Mouse (Mus musculus) fat pad, adult 2 months (tissue): ENCODE measurements around the gene Cdcp1.

ENCODE experiments used
- DNase-seq: peaks from one replicate; pipeline ENCODE4 v3.0.0-alpha.2; 2011; ENCODE audit warnings: low read depth, low spot score; ENCODE audit errors: extremely low read depth

The Cdcp1 gene

GRCm38 (mm10) chr9:123213371-123213770, 2.5 kb downstream of the Cdcp1 start:
- DNase-seq = no peak

GRCm38 (mm10) chr9:123207895-123208294, 7.9 kb downstream of the Cdcp1 start:
- DNase-seq = no peak

- DNase-seq = no peak
Measured at GRCm38 (mm10) chr9:123206948-123207347, 8.9 kb downstream of the Cdcp1 start.

DNA sequence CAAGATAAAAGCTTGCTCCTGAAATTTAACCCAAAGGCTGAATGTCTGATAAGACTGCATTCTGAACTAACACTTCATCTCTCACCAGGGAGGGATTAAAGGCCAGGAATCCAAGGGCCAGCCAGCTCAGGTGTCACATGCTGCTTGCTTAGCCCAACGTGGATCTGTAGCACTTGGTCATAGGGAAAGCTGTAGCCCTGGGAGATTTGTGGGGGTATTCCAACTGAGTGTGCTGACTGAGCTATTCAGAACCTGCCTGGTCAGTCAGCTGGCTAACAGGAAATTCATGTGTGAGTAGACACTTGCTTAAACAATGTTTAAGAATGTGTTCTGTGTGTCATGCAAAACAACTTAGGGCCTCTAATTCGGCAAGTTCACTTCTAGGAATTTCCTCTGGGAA, 9.3 kb downstream of the Cdcp1 start:
- no peak for DNase-seq

GRCm38 (mm10) chr9:123200116-123200515, 15.7 kb downstream of the Cdcp1 start:
- no peak for DNase-seq

DNA sequence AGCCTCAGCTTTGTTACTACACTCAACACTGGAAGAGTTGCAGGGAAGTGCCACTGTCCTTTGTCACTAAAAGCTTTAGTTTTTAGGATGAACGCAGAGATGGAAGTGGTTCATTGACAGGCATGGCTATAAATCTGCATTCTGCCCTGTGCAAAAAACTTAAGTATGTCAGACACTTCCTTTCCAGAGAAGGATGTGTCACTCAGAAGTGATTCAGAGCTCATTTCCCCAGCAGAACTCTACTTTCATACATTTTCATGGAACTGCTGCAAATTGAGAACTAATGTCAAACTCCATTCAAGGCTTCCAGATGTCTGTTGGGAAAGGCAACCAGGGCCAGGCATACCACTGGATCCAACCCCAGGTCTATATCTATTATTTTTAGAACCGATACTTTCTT, 27.6 kb downstream of the Cdcp1 start:
- DNase-seq = no peak

DNA sequence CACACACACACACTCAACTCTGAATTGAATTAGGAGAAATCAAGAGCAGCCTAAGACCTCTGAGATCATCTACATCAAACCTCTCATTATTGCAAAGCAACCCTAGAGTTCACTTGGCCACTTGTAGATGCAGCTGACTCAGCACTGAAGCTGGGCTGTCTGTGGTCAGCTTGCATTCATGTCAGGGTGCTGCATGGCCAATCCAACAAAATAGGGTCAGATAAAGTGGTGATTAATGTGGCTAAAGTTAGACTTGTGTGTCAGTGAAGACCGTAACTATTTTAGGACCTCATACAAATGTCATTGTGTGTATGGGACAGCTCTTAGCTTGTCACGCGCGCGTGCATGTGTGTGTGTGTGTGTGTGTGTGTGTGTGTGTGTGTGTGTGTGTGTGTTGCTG, 28.2 kb downstream of the Cdcp1 start:
- no peak for DNase-seq

DNA sequence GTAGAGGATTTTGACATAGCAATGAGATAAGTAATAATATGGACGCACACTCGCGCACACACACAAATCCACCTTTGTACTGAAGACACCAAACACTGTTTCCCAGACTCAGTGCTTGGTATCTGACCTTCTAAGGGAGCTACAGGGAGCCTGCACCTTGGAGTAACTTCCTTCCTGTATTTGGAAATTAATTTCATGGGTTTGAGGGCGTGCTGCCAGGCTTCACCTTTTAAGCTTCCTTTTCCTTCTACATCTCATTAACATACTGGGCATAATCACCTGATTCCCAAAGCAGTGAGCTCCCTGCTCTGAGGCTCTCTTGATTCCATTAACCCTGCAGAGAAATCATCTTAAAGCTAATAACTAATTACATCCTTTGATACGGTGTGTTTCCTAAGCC, 29.7 kb downstream of the Cdcp1 start:
- no peak for DNase-seq

DNA sequence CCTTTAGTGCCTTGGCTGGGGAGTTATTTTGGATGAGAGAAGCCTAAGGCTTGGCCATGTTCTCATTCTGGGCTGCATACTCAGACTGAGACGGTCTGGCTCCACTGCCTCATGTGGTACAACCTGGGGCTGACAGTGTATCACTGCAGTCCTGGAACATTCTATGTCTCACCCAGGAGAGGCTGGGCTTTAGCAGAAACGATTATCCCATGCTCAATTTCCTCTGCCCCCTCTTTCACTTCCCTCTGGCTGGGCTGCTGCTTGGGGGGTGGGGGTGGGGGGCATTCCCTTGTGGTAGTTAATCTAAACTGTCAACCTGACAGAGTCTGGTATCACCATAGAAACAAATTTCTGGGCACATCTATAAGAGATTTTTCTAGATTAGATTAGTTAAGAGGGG, 30.3 kb downstream of the Cdcp1 start:
- DNase-seq = no peak

DNA sequence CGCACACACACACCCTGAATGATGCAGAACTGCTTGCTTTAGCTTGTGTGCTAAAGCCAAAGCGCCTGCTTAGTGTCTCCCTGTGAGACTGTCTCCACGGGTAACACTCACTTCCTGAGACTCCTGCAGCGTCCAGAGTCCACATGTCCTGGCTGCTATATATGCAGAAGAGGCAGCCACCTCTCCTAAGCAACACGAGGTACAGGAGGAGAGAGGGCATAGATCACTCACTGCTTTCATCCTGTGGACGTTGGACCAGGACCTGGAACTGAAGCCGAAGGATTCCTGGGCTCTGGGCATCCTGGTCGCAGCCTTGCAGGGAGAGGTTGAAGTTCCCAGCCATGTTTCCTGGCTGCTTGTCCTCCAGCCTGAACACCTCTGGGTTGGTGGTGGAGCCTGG, 32.6 kb downstream of the Cdcp1 start:
- no peak for DNase-seq

DNA sequence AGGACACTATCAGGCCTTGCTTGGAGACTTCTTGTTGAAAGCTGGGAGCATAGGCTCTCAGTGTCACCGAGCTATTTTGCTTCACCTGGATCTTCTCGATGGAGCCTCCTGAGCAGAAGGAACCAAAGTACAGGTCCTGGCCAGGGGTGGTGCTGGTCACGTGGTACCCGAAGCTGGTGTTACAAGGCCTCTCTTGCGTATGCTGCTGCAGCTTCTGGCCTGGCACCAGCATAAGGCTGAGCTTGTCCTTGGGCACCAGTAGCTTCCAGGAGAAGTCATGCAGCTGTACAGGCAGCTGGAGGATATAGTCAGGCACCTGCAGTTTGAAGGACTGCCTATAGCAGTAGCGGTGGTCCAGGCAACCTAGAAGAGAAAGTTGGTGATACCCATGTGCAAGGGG, 35.8 kb downstream of the Cdcp1 start:
- DNase-seq = no peak

GRCm38 (mm10) chr9:123177380-123178048, 38.3 kb downstream of the Cdcp1 start:
- DNase-seq = no peak

DNA sequence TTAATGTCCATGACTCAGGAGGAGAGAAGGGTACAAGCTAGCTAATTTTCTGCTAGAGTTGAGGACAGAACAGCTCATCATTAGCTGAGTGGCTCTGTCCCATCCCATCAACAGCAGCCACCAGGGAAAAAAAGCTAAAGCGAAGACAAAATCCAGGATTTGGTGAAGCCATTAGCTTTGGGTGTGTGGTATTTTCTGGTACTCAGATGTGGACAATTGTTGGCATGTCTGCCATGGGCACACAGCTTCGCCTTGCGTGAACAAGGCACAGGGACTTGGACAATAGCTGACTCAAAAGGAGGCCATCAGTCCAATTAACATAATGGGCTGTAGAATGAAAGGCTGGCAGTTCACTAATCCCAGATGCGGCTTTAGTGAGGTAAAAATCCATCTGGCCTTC, 41.5 kb downstream of the Cdcp1 start:
- no peak for DNase-seq

DNA sequence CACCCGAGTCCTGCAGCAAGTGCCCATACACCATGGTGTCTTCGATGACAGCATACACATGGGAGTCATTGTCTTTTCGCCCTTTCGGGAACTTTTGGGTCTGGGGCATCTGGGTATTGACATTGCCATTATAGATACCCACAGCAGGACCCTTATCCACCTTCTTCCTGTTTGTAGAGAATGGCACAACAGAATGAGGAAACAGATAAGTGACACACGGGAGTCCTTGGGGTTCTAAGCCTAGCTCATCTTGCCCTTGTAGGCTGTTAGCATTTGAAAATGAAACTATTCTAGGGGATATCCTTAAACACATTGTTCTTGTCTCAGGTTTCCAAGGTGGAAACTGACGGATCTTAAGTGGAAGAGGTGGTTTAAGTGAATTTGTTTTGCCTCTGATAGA, 42.1 kb downstream of the Cdcp1 start:
- no peak for DNase-seq

DNA sequence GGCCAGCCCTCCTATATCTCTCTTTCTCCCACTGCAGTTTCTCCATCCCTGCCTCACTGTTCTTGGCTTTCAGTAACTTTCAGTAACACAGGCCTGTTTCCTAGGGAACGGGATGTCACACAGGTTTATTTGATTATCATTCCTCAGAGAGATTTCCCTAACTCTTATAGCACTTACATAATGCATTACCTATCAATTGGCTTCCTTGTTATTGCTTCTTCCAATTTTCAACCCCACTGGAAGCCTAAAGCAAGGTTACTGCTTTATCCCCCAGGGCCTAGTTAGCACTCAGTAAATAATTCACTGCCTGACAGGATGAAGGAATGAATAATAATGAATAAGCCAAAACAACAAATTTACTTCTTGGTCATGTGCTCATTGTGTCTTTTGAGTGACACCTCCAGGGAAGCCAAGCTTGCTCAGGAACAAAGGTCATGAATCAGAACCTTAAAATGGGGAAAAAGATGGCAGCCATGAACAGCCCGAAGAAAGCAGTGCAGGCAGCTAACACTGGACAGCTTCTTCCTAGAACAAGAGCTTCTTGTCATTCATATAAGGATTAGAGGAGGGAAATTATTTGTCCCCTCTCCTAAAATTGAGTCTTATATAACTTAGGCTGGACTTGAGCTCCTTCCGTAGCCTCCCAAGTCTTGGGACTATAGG, 49.9 kb downstream of the Cdcp1 start:
- DNase-seq = no peak

GRCm38 (mm10) chr9:123162985-123163694, 52.7 kb downstream of the Cdcp1 start:
- DNase-seq = no peak

DNA sequence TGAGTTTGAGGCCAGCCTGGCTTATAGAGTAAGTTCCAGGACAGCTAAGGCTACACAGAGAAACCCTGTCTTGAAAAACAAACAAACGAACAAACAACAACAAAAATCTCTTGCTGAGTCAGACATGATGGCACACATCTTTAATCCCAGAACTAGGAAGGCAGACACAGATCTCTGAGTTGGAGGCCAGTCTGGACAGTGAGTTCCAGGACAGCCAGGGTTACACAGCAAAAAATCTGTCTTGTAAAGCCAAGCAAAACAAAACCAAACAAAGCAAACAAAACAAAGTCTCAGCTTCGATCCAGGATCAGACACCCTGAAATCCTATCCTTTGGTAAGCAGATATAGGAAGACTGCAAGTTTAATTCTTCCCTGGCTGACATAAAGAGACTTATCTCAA, 54.0 kb downstream of the Cdcp1 start:
- DNase-seq = no peak

GRCm38 (mm10) chr9:123159330-123159729, 56.5 kb downstream of the Cdcp1 start:
- no peak for DNase-seq

GRCm38 (mm10) chr9:123158125-123158836, 57.6 kb downstream of the Cdcp1 start:
- DNase-seq = no peak

- no peak for DNase-seq
Measured at GRCm38 (mm10) chr9:123157699-123158098, 58.1 kb downstream of the Cdcp1 start.

GRCm38 (mm10) chr9:123156910-123157361, 58.9 kb downstream of the Cdcp1 start:
- DNase-seq = no peak

- DNase-seq = no peak
Measured at GRCm38 (mm10) chr9:123153121-123153520, 62.7 kb downstream of the Cdcp1 start.
